In the genomic region with DNA sequence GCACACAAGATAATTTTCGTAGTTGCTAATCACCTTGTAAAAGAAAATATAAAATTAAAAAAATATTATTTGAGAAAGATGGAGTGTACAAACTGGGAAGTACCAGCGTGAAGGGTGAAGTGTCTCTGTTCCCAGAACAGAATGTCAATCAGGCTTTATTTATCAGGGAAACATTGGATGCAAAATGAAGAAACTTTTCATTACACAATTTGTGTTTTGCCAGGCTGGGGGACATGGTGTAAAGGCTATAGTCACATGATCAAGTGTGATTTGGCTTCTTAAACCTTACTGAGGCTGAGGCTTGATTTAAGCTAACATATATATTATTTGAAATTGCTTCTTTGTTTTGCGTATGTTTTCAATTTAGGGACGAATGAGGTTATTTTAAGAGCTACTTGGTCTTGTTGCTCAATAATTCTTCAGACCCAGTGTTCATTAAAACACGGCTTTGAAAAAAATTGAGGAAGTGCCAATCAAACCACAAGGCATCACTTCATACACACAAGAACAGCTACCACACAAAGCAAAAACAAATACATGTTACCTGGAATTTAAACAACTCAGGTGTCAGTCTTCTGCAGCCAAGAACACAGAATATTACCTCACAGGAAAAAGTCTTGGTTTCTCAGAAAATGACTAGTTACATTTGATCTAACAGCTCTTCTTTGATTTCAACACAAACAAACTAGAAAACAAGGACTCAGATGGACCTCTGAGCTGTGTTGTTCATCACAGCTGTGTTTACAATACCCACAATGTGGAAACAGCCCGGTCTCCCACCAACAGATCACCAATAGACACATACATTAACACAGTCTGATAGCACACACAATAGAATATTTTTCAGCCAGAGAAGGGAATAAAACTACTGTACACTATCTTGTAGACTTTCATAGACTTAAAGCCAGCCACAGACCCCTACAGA, we compare ENCODE assay signal across 29 mouse cellular contexts. TPM values are rescaled to one million over a fixed set of nuclear protein-coding genes. Genes with fewer than 3 reads are reported as not detected.
DNase-seq lines count a peak whose midpoint lies in the region; ATAC-seq and TF ChIP-seq lines count a peak whose summit lies in the region.
"Had no signal": no experiment of that assay in that cellular context is flagged by ENCODE, and none has a peak within 500 bp of the region (broad histone marks: within the 10 kb centered on the region; RNA-seq: fewer than 3 reads in every experiment).

No protein-coding gene starts in this region.

- H3K4me1 ChIP-seq in heart, embryonic 16.5 days (ENCODE audit: control insufficient read depth, insufficient read depth, low read length): peaks cover 6% of the 10 kb centered on the region; the same call in 1 of the 2 replicates
- H3K4me1 ChIP-seq in thymus, adult 2 months (replicated peaks; ENCODE audit: control insufficient read depth, insufficient read depth, low read length): peaks cover 9% of the 10 kb centered on the region
- H3K4me1 ChIP-seq: hindbrain, embryonic 10.5 days; limb, embryonic 12.5 days; stomach, embryonic 15.5 days had no signal

- TF ChIP-seq POLR2A in thymus, adult 2 months (IDR thresholded peaks at IDR 0.05; ENCODE audit: control insufficient read depth, extremely low read depth, insufficient read depth, low read length, poor library complexity): no peak

- 0 out of 2 replicates have a peak overlapping the region, but pooled peaks have one; percentile 7 for H3K27ac ChIP-seq in heart, embryonic 16.5 days (ENCODE audit: low read length)
- H3K27ac ChIP-seq in thymus, adult 2 months (ENCODE audit: control insufficient read depth, insufficient read depth, low read length): peak overlapping the region; percentile 48
- H3K27ac ChIP-seq: gastrocnemius, adult 2 months; hindbrain, embryonic 10.5 days; limb, embryonic 12.5 days; liver, embryonic 14.5 days had no signal

- no peak for TF ChIP-seq CTCF in thymus, adult 2 months (IDR thresholded peaks at IDR 0.05; ENCODE audit: borderline replicate concordance, control insufficient read depth, extremely low read depth, insufficient read depth, low read length, poor library complexity)

- H3K27me3 ChIP-seq in heart, embryonic 16.5 days (ENCODE audit: control insufficient read depth, insufficient read depth, low read length): no peaks in the 10 kb centered on the region
- H3K27me3 ChIP-seq in thymus, adult 2 months (ENCODE audit: control insufficient read depth, insufficient read depth, low read length): no peaks in the 10 kb centered on the region
- H3K27me3 ChIP-seq: limb, embryonic 12.5 days; stomach, embryonic 15.5 days had no signal

- no peaks in the 10 kb centered on the region for H3K36me3 ChIP-seq in heart, embryonic 16.5 days (ENCODE audit: control insufficient read depth, insufficient read depth)
- H3K36me3 ChIP-seq in thymus, adult 2 months (ENCODE audit: control insufficient read depth, insufficient read depth, low read length): no peaks in the 10 kb centered on the region
- H3K36me3 ChIP-seq: hindbrain, embryonic 10.5 days; limb, embryonic 12.5 days; stomach, embryonic 15.5 days had no signal

- DNase-seq in heart, postnatal 10 days: no peak
- DNase-seq in thymus, adult 2 months: no peak
- DNase-seq in thymus, postnatal 36 days: no peak
- peak; percentile 17 for DNase-seq in naive thymus-derived CD4-positive, alpha-beta T cell, adult 2 months (ENCODE audit: low read depth)
- no peak for DNase-seq in adrenal gland, postnatal 25 days
- no peak for DNase-seq in testis, postnatal 14 days (ENCODE audit: low spot score)
- DNase-seq: cerebellum, adult 2 months; cerebellum, postnatal 25 days; gastrocnemius, adult 2 months; kidney, postnatal 36 days; layer of hippocampus, postnatal 36 days; lung, postnatal 14 days; right cerebral cortex, adult 18-20 months had no signal

- ATAC-seq in heart, embryonic 16.5 days (replicated peaks; ENCODE audit: extremely low read depth, insufficient read depth, low FRiP score): no peak
- peak; percentile 75 for ATAC-seq in common myeloid progenitor, adult 5-6 weeks (replicated peaks; ENCODE audit: low read depth, poor library complexity, severe bottlenecking)
- ATAC-seq: forebrain, embryonic 14.5 days; hindbrain, embryonic 16.5 days; midbrain, embryonic 16.5 days had no signal

- no peak overlapping the region for H3K4me2 ChIP-seq in heart, embryonic 16.5 days (ENCODE audit: low read depth, low read length)
- H3K4me2 ChIP-seq: limb, embryonic 12.5 days; stomach, embryonic 15.5 days had no signal

- intact Hi-C loops in heart, postnatal 10 days (cut with DNase I): no loop called here

- no peak overlapping the region for H3K4me3 ChIP-seq in heart, embryonic 16.5 days (ENCODE audit: low read length)
- no peak overlapping the region for H3K4me3 ChIP-seq in thymus, adult 2 months (ENCODE audit: control insufficient read depth, insufficient read depth, low read length)
- H3K4me3 ChIP-seq: gastrocnemius, adult 2 months; hindbrain, embryonic 10.5 days; limb, embryonic 12.5 days; myocyte; stomach, embryonic 15.5 days had no signal

- no peaks in the 10 kb centered on the region for H3K9me3 ChIP-seq in heart, embryonic 16.5 days (replicated peaks; ENCODE audit: control insufficient read depth, low read length)
- H3K9me3 ChIP-seq: hindbrain, embryonic 10.5 days; limb, embryonic 12.5 days; stomach, embryonic 15.5 days had no signal

- no peak overlapping the region for H3K9ac ChIP-seq in heart, embryonic 16.5 days (ENCODE audit: low read length)
- H3K9ac ChIP-seq: limb, embryonic 12.5 days; liver, embryonic 14.5 days; stomach, embryonic 15.5 days had no signal

- WGBS in heart, embryonic 16.5 days: 72% methylated on average over 6 of the region's 6 CpGs
- WGBS in thymus, adult 2 months: 61% methylated on average over 6 of the region's 6 CpGs

RNA-seq across cellular contexts. Expression of a gene that starts 51.6 kb away (rescaled TPM):
- 2.9 and 5.4 TPM in 2 replicates for polyA plus RNA-seq in heart, embryonic 16.5 days (2015; fragmentation: Nextera tagmentation; extraction: Ambion mirVana)
- 1 to 10 TPM; 2.3 to 3.0 TPM for total RNA-seq in heart, postnatal 10 days (2021)
- polyA plus RNA-seq in thymus, adult 2 months (2012; rRNA removed): 19.5 and 20.7 TPM in 2 replicates
- total RNA-seq in common myeloid progenitor, adult 5-6 weeks (2017): 0.78 and 1.2 TPM in 2 replicates
- 5.3 and 6.3 TPM in 2 replicates for total RNA-seq in adrenal gland, postnatal 25 days (2021)

RNA-seq across cellular contexts. Expression of a gene that starts 51.6 kb away (rescaled TPM):
- not detected in 2 replicates for polyA plus RNA-seq in heart, embryonic 16.5 days (2015; fragmentation: Nextera tagmentation; extraction: Ambion mirVana)
- under 1 TPM in 1 of 2 experiments, not detected in 1; 0.07 TPM for total RNA-seq in heart, postnatal 10 days (2021)
- 7.9 and 8.4 TPM in 2 replicates for polyA plus RNA-seq in thymus, adult 2 months (2012; rRNA removed)
- not detected in 2 replicates for total RNA-seq in common myeloid progenitor, adult 5-6 weeks (2017)
- 0.39 TPM in 1 of 2 replicates, not detected in the other for total RNA-seq in adrenal gland, postnatal 25 days (2021)
- total RNA-seq: gastrocnemius, postnatal 4 days; layer of hippocampus, adult 8-10 months; layer of hippocampus, postnatal 36 days; left cerebral cortex, postnatal 14 days had no signal
- polyA plus RNA-seq: C2C12; hindbrain, embryonic 10.5 days; hindbrain, embryonic 16.5 days; kidney, embryonic 14.5 days; limb, embryonic 12.5 days; neural tube, embryonic 14.5 days; stomach, embryonic 15.5 days had no signal
